Mouse (Mus musculus) midbrain, embryonic 13.5 days (tissue): ENCODE measurements around the gene Arhgef26. TPM values are rescaled to one million over a fixed set of nuclear protein-coding genes. Genes with fewer than 3 reads are reported as not detected.

ENCODE experiments used
- ATAC-seq: fragments of 200-750 bp; cut with Nextera tagmentation; 2 replicates; pipeline ENCODE4 v1.8.0; 2017; ENCODE audit warnings: mild to moderate bottlenecking, moderate TSS enrichment, moderate library complexity
- H3K27ac ChIP-seq: fragments of 300-500 bp; sonication (generic); 2 replicates; pipeline ENCODE4 v1.5.1; 2015; ENCODE audit warnings: inconsistent platforms, mild to moderate bottlenecking, moderate library complexity
- H3K27me3 ChIP-seq: fragments of 300-500 bp; sonication (generic); 2 replicates; pipeline ENCODE4 v1.6.1; 2015; ENCODE audit warnings: mild to moderate bottlenecking, inconsistent platforms
- H3K36me3 ChIP-seq: fragments of 300-500 bp; sonication (generic); 2 replicates; pipeline ENCODE4 v1.6.1; 2015; ENCODE audit warnings: mild to moderate bottlenecking, inconsistent platforms
- H3K4me1 ChIP-seq: fragments of 300-500 bp; sonication (generic); replicated peaks from 2 replicates; pipeline ENCODE4 v1.6.1; 2015; ENCODE audit warnings: inconsistent platforms
- H3K4me2 ChIP-seq: fragments of 300-500 bp; sonication (generic); replicated peaks from 2 replicates; pipeline ENCODE4 v1.6.1; 2015; ENCODE audit warnings: moderate library complexity, mild to moderate bottlenecking, inconsistent platforms
- H3K4me3 ChIP-seq: fragments of 300-500 bp; sonication (generic); replicated peaks from 2 replicates; pipeline ENCODE4 v1.5.1; 2015; ENCODE audit warnings: mild to moderate bottlenecking, inconsistent platforms
- H3K9ac ChIP-seq: fragments of 300-500 bp; sonication (generic); replicated peaks from 2 replicates; pipeline ENCODE4 v1.6.1; 2015; ENCODE audit warnings: mild to moderate bottlenecking, inconsistent platforms
- H3K9me3 ChIP-seq: fragments of 300-500 bp; sonication (generic); 2 replicates; pipeline ENCODE4 v1.6.1; 2016; ENCODE audit warnings: mild to moderate bottlenecking, inconsistent platforms
- WGBS: fragments of 180-500 bp; shearing (Covaris S2); methylation state at CpG from one replicate; pipeline ENCODE4 v1.1.7; 2015; 5-methylcytosine and 5-hydroxymethylcytosine counted together
- polyA plus RNA-seq: library from polyadenylated mRNA; unstranded; fragments of >200 nt; fragmentation: Nextera tagmentation; extraction: Ambion mirVana; gene quantifications from 2 replicates; pipeline ENCODE4 v1.2.1, GENCODE M21; 2015

The Arhgef26 gene
- polyA plus RNA-seq, 1 experiment from 2014 or later, result 6.8 TPM

- ATAC-seq, result no peak
- Histone ChIP-seq H3K27ac (no peak overlapping the region), H3K4me1 (peaks cover 6% of the 10 kb centered on the region; the same call in 1 of the 2 replicates), H3K9me3 (no peaks in the 10 kb centered on the region), H3K4me2 (no peak overlapping the region), H3K36me3 (no peaks in the 10 kb centered on the region), H3K27me3 (no peaks in the 10 kb centered on the region), H3K4me3 (no peak overlapping the region), H3K9ac (no peak overlapping the region)
- 28% methylated on average over 7 of the region's 7 CpGs for WGBS
Measured at GRCm38 (mm10) chr3:62394284-62394683, 56.1 kb downstream of the Arhgef26 start.

DNA sequence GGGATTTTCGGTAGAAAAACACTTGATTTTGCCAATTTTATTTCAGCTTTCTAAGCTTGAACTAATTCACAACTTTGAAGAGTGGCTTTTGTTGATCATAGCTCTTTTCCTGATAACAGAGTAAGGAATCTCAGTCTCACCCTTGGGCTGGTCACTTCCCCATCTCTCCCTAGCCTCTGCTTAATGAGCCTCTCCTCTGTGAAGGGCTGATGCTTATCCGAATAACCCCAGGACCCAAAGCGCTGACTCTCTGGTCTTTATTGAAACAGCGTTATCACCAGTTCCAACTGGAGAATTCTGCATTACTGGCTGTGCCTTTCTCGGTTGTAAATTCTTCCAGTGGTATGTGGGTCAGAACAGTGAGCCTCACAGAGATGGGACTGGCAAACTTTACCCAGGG, 57.2 kb downstream of the Arhgef26 start:
- H3K4me2 ChIP-seq, result no peak overlapping the region
- no peak overlapping the region for H3K9ac ChIP-seq
- H3K27me3 ChIP-seq, result no peaks in the 10 kb centered on the region
- H3K27ac ChIP-seq, result no peak overlapping the region
- H3K9me3 ChIP-seq, result no peaks in the 10 kb centered on the region
- H3K4me1 ChIP-seq, result peaks cover 6% of the 10 kb centered on the region; the same call in 1 of the 2 replicates
- H3K4me3 ChIP-seq, result no peak overlapping the region
- 84% methylated on average over 5 of the region's 5 CpGs for WGBS
- no peak for ATAC-seq
- no peaks in the 10 kb centered on the region for H3K36me3 ChIP-seq

DNA sequence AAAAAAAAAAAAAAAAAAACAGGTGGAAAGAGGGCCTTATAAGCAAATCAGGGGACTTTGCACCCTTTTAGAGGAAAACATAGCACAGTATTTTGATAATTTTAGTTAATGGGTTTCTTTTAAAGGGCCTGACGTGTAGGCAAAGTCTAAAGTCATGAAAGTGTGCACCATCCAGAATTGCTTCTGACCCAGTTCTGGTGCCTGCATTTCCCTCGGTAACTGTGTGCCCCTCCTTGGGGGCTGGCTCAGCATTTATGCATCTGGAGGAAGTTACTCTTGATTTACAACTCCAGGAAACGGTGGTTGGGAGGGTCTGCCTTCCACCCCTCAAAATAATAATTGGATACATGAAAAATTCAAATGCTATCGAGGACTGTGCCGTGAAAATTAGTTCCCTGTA, 58.0 kb downstream of the Arhgef26 start:
- WGBS, result 82% methylated on average over 5 of the region's 5 CpGs
- Histone ChIP-seq H3K4me3 (no peak overlapping the region), H3K36me3 (no peaks in the 10 kb centered on the region), H3K9me3 (no peaks in the 10 kb centered on the region), H3K9ac (no peak overlapping the region), H3K4me1 (peaks cover 6% of the 10 kb centered on the region; the same call in 1 of the 2 replicates), H3K27ac (no peak overlapping the region), H3K4me2 (no peak overlapping the region), H3K27me3 (no peaks in the 10 kb centered on the region)
- ATAC-seq, result no peak

DNA sequence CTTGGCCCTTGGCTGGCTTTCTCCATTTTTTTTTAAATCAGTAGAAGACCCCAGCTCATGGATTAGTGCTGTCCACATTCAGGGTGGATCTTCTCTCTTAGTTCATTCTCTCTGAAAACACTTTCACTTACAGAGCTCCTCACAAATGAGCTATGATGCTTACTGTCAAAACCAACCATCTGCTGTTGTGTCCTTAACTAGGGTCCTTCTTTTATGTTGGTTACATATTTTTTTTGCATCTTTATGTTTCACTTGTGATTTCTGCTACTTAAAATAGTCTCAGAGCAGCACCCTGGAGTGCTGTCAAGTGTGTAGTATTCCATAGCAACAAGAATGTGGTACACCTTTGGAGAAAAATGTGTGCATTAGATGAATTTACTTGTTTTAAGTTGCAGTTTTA, 60.0 kb downstream of the Arhgef26 start:
- H3K27ac ChIP-seq, result no peak overlapping the region
- H3K36me3 ChIP-seq, result no peaks in the 10 kb centered on the region
- H3K4me3 ChIP-seq, result no peak overlapping the region
- H3K4me1 ChIP-seq, result peaks cover 6% of the 10 kb centered on the region; the same call in 1 of the 2 replicates
- no peaks in the 10 kb centered on the region for H3K27me3 ChIP-seq
- no peak overlapping the region for H3K9ac ChIP-seq
- ATAC-seq, result no peak
- no peaks in the 10 kb centered on the region for H3K9me3 ChIP-seq
- H3K4me2 ChIP-seq, result no peak overlapping the region

DNA sequence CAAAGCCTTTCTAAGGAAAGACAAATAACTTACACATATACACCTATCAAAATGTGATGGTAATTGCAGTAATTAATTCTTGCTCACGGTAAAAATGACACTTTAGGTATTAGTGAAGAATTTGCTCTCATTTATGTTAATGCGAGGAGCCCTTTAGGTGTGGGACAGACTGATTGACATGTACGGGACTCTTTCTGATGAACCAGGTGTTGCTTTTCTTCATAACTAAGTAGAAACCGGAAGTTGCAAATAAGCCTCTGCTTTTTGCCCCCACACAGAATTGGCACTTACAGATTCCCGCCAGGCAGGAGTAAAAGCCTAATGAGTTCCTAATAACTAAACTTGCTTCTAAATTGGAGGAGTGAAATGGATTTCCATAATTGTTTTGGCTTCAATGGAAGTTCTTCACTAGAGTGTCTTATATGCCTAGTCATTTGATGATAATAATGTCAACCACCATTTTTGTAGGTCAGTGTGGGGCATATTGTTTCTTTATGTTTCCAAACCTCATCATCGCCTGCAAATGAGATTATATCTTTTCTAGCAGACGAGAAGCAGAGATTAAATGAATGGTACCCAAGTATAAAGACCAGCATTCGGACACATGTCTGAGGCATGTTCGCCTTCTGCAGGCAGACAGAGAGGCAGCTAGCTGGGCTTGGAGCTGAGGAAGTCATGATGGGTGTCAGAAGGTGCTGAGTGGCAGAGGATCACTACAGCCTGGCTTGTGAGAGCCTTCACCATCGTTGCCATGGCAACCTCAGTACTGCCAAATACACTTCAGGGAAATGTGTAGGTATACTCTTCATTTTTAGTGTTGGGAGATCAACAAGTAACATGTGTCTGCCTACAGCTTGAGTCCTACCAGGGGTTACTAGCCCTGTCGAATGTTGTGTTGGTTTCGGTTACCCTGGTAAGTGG, 61.9 kb downstream of the Arhgef26 start:
- H3K36me3 ChIP-seq, result no peaks in the 10 kb centered on the region
- ATAC-seq, result no peak
- no peak overlapping the region for H3K27ac ChIP-seq
- no peak overlapping the region for H3K4me3 ChIP-seq
- no peak overlapping the region for H3K9ac ChIP-seq
- no peak overlapping the region for H3K4me2 ChIP-seq
- no peaks in the 10 kb centered on the region for H3K4me1 ChIP-seq
- 81% methylated on average over 12 of the region's 12 CpGs for WGBS
- no peaks in the 10 kb centered on the region for H3K27me3 ChIP-seq
- H3K9me3 ChIP-seq, result no peaks in the 10 kb centered on the region

DNA sequence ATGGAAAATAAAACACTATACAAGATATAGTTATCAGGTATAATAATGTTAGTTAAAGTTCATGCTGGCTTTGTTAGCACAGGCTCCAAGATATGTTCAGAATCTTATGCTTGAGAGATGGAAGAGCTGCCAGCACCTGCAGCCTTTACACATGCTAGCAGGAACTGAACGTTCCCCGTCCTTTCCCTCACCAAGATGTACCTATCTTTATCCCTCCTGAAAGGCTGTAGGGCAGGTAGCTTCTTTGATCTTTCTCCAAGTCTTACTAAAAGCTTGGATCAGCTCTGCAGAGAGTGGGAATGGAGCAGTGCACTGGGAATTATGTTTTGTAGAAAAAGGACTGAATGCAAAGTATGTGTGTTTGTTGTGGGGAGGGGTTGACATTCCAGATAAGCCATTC, 64.3 kb downstream of the Arhgef26 start:
- ATAC-seq, result no peak
- Histone ChIP-seq H3K4me2 (no peak overlapping the region), H3K4me3 (no peak overlapping the region), H3K4me1 (no peaks in the 10 kb centered on the region), H3K36me3 (no peaks in the 10 kb centered on the region), H3K27ac (no peak overlapping the region), H3K9ac (no peak overlapping the region), H3K9me3 (no peaks in the 10 kb centered on the region), H3K27me3 (no peaks in the 10 kb centered on the region)
- WGBS, result 93% methylated on average over 2 of the region's 2 CpGs

DNA sequence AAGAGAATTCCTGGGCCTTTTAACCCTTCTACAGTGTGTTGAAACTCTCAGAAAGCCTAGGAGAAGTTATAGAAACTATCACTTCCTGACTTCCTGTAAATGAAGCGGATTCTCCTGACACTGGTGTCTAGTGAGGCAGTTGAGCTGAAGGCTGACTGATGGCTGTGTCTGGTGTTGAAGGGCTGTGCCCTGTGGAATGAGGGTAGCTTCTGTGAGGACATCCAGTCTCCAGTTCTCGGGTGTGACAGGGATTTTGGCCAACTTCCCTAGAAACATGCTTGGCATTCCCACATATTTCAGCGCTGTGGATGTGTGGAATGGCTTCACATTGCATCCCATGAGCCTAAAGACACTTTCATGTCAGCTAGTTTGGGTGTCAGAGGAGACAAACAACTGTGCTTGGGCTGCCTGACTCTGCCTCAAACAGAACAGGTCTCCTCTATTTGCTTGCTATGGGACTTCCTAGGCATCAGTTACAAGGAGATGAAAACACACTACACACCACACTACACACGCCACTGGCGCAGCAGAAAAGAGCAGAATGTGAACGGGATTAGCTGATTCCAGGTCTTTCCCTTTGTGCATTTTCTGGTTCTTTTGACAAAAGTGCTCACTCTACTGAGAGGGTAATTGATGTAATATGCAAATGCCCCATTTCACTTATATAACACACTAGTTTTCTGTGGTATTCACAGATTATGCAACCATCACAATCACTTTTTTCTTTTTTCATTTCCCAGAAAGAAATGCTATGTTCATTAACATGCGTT, 66.5 kb downstream of the Arhgef26 start:
- Histone ChIP-seq H3K4me3 (no peak overlapping the region), H3K4me2 (no peak overlapping the region), H3K36me3 (no peaks in the 10 kb centered on the region), H3K27ac (no peak overlapping the region), H3K9me3 (no peaks in the 10 kb centered on the region), H3K9ac (no peak overlapping the region), H3K27me3 (no peaks in the 10 kb centered on the region), H3K4me1 (no peaks in the 10 kb centered on the region)
- WGBS, result 70% methylated on average over 7 of the region's 7 CpGs
- no peak for ATAC-seq

DNA sequence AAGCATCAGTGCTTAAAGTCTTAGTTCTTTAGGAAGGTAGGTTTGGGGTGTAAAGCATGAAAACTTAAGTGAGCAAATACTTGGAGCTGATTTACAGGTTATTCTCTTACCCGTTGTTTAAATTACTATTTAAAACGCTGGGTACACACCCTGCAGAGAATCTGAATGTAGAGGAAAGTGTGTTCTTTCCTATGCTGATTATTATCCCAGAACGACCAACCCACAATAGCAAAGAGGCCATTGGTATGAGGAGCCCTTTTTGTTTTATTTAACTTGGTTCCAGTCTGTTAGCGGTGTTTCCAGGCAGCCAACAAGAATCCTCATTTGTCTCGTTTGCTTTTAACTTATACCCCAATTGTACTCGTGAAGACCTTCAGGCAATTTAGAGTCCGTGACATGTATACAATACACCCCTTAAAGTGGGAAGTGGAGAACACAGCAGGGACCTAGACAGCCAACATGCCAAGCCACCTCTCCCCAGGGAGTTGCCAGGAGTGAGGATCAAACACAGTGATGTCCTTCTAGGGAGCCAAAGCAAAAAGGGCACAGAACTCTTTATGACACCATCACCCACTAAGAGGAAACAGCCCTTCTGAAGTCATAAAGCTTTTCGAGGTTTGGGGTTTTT, 71.5 kb downstream of the Arhgef26 start:
- 0 out of 2 replicates have a peak, but pooled peaks have one; percentile 24 for ATAC-seq
- H3K4me1 ChIP-seq, result peaks cover 8% of the 10 kb centered on the region; the same call in 1 of the 2 replicates
- H3K9ac ChIP-seq, result no peak overlapping the region
- H3K27me3 ChIP-seq, result no peaks in the 10 kb centered on the region
- no peaks in the 10 kb centered on the region for H3K9me3 ChIP-seq
- H3K4me3 ChIP-seq, result no peak overlapping the region
- no peaks in the 10 kb centered on the region for H3K36me3 ChIP-seq
- no peak overlapping the region for H3K4me2 ChIP-seq
- H3K27ac ChIP-seq, result no peak overlapping the region
- 31% methylated on average over 8 of the region's 8 CpGs for WGBS

DNA sequence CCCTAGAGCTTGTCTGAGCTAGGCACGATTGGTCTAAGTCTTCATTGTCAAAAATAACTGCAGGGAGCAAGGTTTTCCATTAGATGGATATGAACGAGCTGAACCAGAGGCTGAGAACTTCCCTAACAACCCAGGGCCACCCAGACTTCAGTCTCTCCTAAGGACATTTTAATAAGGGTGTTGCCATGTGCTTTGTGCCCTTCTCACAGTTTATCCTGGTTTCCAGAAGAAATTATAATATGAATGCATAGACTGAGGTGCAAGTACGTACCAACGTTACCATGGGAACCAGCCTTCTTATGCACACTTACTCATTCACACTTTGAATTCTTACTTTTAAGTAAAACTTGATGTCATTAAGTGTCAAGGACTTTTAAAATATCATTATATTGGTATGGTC, 72.3 kb downstream of the Arhgef26 start:
- H3K9me3 ChIP-seq, result no peaks in the 10 kb centered on the region
- no peak for ATAC-seq
- no peak overlapping the region for H3K27ac ChIP-seq
- H3K9ac ChIP-seq, result no peak overlapping the region
- H3K4me3 ChIP-seq, result no peak overlapping the region
- no peak overlapping the region for H3K4me2 ChIP-seq
- no peaks in the 10 kb centered on the region for H3K27me3 ChIP-seq
- H3K36me3 ChIP-seq, result no peaks in the 10 kb centered on the region
- peaks cover 8% of the 10 kb centered on the region; the same call in 1 of the 2 replicates for H3K4me1 ChIP-seq
- WGBS, result 40% methylated on average over 4 of the region's 4 CpGs

DNA sequence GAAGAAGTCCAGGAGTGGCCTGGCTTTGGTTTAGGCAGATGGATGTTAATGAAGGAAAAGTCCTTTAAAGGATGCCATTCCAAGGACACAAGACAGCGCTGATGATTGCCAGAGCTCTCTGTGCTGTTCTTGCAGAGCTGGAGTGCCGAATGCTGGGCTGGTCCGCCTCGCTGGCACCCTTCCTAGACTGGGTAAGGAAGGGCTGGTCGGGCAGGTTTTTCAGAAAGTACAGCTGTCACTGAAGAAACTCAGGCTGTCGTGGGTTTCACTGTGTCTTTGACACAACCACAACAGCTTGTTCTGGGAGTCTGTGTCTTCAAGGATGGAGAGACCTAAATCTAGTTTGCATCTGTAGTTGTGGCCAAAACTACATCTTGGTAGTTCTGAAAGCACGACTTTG, 74.6 kb downstream of the Arhgef26 start:
- H3K4me1 ChIP-seq, result peaks cover 8% of the 10 kb centered on the region; the same call in 1 of the 2 replicates
- 86% methylated on average over 7 of the region's 7 CpGs for WGBS
- H3K27me3 ChIP-seq, result no peaks in the 10 kb centered on the region
- no peak overlapping the region for H3K4me3 ChIP-seq
- H3K9ac ChIP-seq, result no peak overlapping the region
- no peaks in the 10 kb centered on the region for H3K9me3 ChIP-seq
- H3K4me2 ChIP-seq, result no peak overlapping the region
- no peaks in the 10 kb centered on the region for H3K36me3 ChIP-seq
- no peak for ATAC-seq
- H3K27ac ChIP-seq, result no peak overlapping the region

GRCm38 (mm10) chr3:62414926-62415325, 76.8 kb downstream of the Arhgef26 start:
- Histone ChIP-seq H3K27me3 (no peaks in the 10 kb centered on the region), H3K4me3 (no peak overlapping the region), H3K36me3 (no peaks in the 10 kb centered on the region), H3K9ac (no peak overlapping the region), H3K4me1 (peaks cover 6% of the 10 kb centered on the region; the same call in 1 of the 2 replicates), H3K27ac (no peak overlapping the region), H3K4me2 (no peak overlapping the region), H3K9me3 (no peaks in the 10 kb centered on the region)
- WGBS, result 94% methylated on average over 4 of the region's 4 CpGs
- ATAC-seq, result no peak

GRCm38 (mm10) chr3:62417458-62417857, 79.3 kb downstream of the Arhgef26 start:
- Histone ChIP-seq H3K4me1 (no peaks in the 10 kb centered on the region), H3K9me3 (no peaks in the 10 kb centered on the region), H3K27me3 (no peaks in the 10 kb centered on the region), H3K4me2 (no peak overlapping the region), H3K4me3 (no peak overlapping the region), H3K36me3 (no peaks in the 10 kb centered on the region), H3K9ac (no peak overlapping the region), H3K27ac (no peak overlapping the region)
- ATAC-seq, result no peak
- WGBS, result 92% methylated on average over 6 of the region's 6 CpGs
